Mouse (Mus musculus): ENCODE results near the gene Eif5a2. TPM values are rescaled to one million over a fixed set of nuclear protein-coding genes. Genes with fewer than 3 reads are reported as not detected.
"Not testable (repeated sequence)": the region's sequence is repeated elsewhere in the genome, so short reads cannot be mapped to it uniquely, and the experiment has no call there.

Eif5a2 gene
- polyA plus RNA-seq (2015; fragmentation: Nextera tagmentation; extraction: Ambion mirVana) = 7.4 and 8.0 TPM in 2 replicates

DNA sequence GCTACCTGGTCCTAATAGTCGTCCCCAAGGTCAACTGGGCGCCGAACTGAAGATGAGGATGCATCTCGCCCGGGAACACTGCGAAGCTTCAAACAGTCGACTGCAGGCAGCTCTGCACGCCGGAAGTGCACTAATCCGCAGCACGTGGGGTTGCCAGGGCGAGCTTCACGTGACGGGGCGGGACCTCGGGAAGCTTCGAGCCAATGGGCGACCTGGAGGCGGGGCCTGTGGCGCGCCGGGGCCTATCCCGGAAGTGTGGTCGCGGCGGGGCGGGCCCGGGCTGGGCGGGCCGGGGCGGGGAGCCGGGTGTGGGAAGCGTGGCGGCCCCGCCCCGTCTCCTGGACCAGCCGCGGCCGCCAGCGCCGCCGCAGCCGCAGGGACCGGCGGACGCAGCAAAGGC is at the start of gene Eif5a2:
Gene Eif5a2 (plus strand): TSS at position 283 of the 400 bp plus-strand sequence.
- 3% methylated on average over 46 of the region's 46 CpGs for WGBS
- ATAC-seq (replicated peaks; ENCODE audit: low FRiP score) = peak; percentile 99
- Histone ChIP-seq H3K4me2 (peak within 1 kb of the TSS; percentile 99), H3K4me1 (peaks cover 12% of the 10 kb centered on the region), H3K9ac (peak within 1 kb of the TSS; percentile 80), H3K9me3 (replicated peaks) (no peaks in the 10 kb centered on the region), H3K36me3 (no peaks in the 10 kb centered on the region), H3K27me3 (no peaks in the 10 kb centered on the region), H3K4me3 (replicated peaks) (peak within 1 kb of the TSS; percentile 65), H3K27ac (no peak within 1 kb of the TSS)

DNA sequence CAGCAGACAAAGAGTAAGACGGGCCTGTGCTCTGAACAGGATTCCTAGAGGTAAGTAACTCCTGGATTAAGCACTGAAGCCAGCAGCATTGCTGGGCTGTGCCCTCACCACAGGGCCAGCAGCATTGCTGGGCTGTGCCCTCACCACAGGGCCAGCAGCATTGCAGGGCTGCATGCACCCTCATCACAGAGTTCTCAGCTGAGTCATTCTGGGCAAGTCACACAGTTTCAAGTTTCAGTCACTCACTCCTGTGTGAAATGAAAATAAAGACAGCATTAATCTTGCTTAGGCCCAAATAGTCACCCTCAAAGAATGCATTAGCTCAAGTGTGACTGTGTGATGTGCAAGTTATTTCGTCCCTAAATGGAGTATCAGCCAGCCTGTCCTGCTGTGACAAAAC is 46.4 kb upstream of the Eif5a2 start:
- ATAC-seq (replicated peaks; ENCODE audit: low FRiP score) = peak; percentile 66; the same call in 1 of the 2 replicates
- 50% methylated on average over 2 of the region's 2 CpGs for WGBS

DNA sequence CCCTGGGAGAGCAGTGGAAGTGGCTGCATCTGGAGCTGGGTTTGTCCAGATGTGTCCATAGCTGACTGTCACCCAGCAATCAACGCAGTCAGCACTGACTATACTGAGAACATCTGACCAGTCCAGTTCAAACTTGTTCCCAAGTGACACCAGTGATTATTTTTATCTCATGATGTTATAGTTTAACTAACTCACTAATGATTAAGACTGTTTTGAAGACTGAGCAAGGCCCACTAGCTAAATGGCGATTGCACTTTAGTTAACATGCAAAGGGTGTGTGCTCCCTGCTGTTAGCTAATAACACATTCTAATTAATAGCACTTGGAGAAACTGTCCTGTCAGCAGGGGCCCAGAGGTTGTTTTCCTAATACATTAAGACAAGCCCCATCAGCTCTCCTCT is 44.1 kb upstream of the Eif5a2 start:
- peak; percentile 79 for ATAC-seq (replicated peaks; ENCODE audit: low FRiP score)
- Histone ChIP-seq H3K36me3 (no peaks in the 10 kb centered on the region), H3K9me3 (replicated peaks) (no peaks in the 10 kb centered on the region), H3K4me1 (peaks cover 15% of the 10 kb centered on the region; the same call in 1 of the 2 replicates), H3K9ac (no peak overlapping the region), H3K27ac (peak overlapping the region; percentile 75), H3K27me3 (no peaks in the 10 kb centered on the region), H3K4me3 (replicated peaks) (no peak overlapping the region), H3K4me2 (no peak overlapping the region)
- WGBS = 51% methylated on average over 2 of the region's 2 CpGs

More for the DNA sequence above, 46.4 kb upstream of the Eif5a2 start:
- Histone ChIP-seq H3K4me1 (0 out of 2 replicates have a peak, but pooled peaks cover 7% of the 10 kb centered on the region), H3K27ac (no peak overlapping the region), H3K9me3 (replicated peaks) (no peaks in the 10 kb centered on the region), H3K27me3 (no peaks in the 10 kb centered on the region), H3K4me3 (replicated peaks) (no peak overlapping the region), H3K4me2 (no peak overlapping the region), H3K9ac (no peak overlapping the region), H3K36me3 (no peaks in the 10 kb centered on the region)

DNA sequence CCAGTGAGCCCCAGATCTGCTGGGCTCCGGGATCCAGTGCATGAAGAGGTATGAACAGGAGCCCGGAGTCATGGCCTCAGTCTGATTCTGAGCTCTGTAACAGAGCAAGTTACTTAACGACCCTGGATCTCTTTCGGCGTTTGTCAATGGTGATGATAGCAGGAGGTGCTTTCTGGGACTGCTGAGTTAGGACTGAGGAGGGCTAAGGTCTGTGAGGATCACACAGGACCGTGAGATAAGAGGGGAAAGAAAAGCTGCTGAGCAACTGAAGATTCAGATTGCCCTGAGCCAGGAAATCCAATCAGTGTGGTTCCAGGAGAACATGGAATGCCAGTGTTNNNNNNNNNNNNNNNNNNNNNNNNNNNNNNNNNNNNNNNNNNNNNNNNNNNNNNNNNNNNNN is 40.7 kb upstream of the Eif5a2 start:
- WGBS = 34% methylated on average over 6 of the region's 6 CpGs
- Histone ChIP-seq H3K4me3 (replicated peaks) (no peak overlapping the region), H3K4me1 (peaks cover 15% of the 10 kb centered on the region; the same call in 1 of the 2 replicates), H3K9me3 (replicated peaks) (no peaks in the 10 kb centered on the region), H3K36me3 (no peaks in the 10 kb centered on the region), H3K4me2 (no peak overlapping the region), H3K27me3 (no peaks in the 10 kb centered on the region), H3K9ac (no peak overlapping the region), H3K27ac (no peak overlapping the region)
- no peak for ATAC-seq (replicated peaks; ENCODE audit: low FRiP score)

DNA sequence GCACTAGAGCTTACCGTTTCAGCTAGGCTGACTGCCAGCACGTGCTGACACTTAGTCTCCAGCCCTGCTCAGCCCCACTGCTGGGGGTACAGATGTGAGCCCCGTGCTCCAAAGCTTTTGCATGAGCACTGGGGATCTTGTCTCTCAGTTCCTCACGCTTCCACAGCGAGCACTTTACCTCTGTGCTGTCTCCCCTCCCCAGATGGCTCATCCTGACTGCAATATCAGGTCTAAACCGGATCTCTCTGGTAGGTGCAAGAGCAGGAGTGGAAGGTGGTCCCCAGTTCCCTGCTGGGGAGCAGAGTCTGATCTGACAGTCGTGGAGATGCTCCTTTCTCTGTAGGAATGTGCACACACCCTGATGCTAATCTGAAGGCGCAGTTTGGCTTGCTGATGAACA is 37.8 kb upstream of the Eif5a2 start:
- WGBS = 43% methylated on average over 8 of the region's 8 CpGs
- Histone ChIP-seq H3K4me2 (no peak overlapping the region), H3K4me3 (replicated peaks) (no peak overlapping the region), H3K9ac (no peak overlapping the region), H3K27ac (no peak overlapping the region), H3K4me1 (peaks cover 8% of the 10 kb centered on the region; the same call in 1 of the 2 replicates), H3K36me3 (no peaks in the 10 kb centered on the region), H3K27me3 (no peaks in the 10 kb centered on the region), H3K9me3 (replicated peaks) (no peaks in the 10 kb centered on the region)
- no peak for ATAC-seq (replicated peaks; ENCODE audit: low FRiP score)

DNA sequence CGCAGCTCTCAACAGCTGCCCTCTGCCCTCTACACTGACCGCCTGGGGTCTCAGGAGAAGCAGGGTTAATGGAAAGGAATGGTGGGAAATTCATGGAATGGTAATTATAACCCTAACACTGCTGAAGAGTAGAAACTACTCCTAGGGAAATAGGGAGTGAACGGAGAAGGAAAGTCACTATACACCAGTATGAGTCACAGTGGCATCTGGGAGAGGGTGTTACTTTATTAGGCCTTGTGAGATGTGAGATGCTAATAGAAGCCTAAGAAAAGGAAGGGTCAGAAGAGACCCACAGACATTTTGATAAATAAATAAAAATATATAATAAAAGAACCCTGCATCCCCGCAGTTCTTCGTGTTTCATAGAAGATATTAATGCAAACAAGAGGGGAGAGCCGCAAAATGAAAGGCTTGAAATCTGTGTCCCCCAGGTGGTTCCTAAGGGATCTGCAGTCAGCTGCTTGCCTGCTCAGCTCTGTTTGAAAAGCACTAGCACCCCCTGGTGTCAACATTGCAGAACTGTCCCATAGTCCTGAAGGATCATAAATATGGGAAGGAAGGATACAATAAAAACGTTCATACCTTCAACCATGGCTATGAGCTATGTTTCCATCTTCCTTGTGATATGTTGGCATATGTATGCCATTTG is 35.1 kb upstream of the Eif5a2 start:
- Histone ChIP-seq H3K4me2 (no peak overlapping the region), H3K9ac (no peak overlapping the region), H3K4me1 (no peaks in the 10 kb centered on the region), H3K36me3 (no peaks in the 10 kb centered on the region), H3K27me3 (no peaks in the 10 kb centered on the region), H3K27ac (no peak overlapping the region), H3K4me3 (replicated peaks) (no peak overlapping the region), H3K9me3 (replicated peaks) (no peaks in the 10 kb centered on the region)
- peak; percentile 90 for ATAC-seq (replicated peaks; ENCODE audit: low FRiP score)
- WGBS = 31% methylated on average over 7 of the region's 7 CpGs

DNA sequence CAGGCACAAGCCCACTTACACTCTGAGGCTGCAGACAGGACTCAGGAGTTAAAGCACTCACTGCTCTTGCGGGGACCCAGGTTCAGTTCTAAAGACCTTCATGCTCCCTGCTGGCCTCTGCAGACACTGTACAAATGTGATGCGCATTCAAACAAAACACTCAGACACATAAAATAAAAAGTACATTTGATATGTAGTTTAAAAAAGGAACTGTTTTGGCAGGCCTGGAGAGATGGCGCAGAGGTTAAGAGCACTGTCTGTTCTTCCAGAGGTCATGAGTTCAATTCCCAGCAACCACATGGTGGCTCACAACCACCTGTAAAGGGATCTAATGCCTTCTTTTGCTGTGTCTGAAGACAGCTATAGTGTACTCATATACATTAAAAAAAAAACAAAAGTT is 32.9 kb upstream of the Eif5a2 start:
- 87% methylated on average over 3 of the region's 3 CpGs for WGBS
- Histone ChIP-seq H3K4me2 (no peak overlapping the region), H3K9ac (no peak overlapping the region), H3K36me3 (no peaks in the 10 kb centered on the region), H3K9me3 (replicated peaks) (no peaks in the 10 kb centered on the region), H3K27me3 (no peaks in the 10 kb centered on the region), H3K4me3 (replicated peaks) (no peak overlapping the region), H3K27ac (no peak overlapping the region), H3K4me1 (no peaks in the 10 kb centered on the region)
- ATAC-seq (replicated peaks; ENCODE audit: low FRiP score) = no peak

DNA sequence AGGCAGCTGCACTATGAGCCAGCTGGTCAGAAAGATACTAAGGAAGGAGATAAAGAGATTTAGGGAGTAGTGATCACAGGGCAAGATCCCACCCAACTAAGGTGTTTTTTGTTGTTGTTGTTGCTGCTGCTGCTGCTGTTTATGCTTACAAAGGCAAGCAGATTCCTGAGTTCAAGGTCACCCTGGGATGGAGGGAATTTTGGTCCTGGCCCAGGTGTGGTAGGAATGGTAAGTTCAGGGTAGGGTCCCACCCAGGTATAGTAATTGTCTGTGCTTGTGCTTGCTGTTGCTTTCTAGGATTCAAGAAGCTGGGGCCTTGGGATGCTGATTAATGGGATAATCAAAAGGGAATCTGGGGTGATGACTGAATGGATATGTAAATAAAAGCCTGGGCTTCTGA is 32.1 kb upstream of the Eif5a2 start:
- no peak overlapping the region for H3K4me2 ChIP-seq
- H3K9me3 ChIP-seq (replicated peaks) = no peaks in the 10 kb centered on the region
- no peak overlapping the region for H3K4me3 ChIP-seq (replicated peaks)
- ATAC-seq (replicated peaks; ENCODE audit: low FRiP score) = no peak
- H3K9ac ChIP-seq = no peak overlapping the region
- no peaks in the 10 kb centered on the region for H3K36me3 ChIP-seq
- H3K27me3 ChIP-seq = no peaks in the 10 kb centered on the region
- H3K27ac ChIP-seq = no peak overlapping the region
- no peaks in the 10 kb centered on the region for H3K4me1 ChIP-seq

DNA sequence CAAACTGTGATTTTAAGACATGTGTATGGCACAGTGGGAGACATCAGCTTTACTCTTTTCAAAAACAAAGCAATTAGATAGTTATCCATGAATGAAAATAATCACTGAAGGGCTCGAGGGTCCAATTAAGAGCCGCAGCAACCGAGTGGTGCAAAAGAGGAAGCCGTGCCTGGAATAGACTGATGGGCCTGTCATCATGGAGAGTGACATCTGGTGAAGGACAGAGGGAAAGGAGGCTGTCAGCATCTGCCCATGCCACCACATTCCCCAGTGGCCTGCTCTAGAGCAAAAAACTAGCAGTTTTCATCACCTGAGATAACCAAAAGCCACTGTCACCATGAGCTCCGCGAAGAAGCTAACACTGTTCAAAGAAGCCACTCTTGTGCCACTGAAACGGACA is 25.6 kb upstream of the Eif5a2 start:
- WGBS = 80% methylated on average over 7 of the region's 7 CpGs

DNA sequence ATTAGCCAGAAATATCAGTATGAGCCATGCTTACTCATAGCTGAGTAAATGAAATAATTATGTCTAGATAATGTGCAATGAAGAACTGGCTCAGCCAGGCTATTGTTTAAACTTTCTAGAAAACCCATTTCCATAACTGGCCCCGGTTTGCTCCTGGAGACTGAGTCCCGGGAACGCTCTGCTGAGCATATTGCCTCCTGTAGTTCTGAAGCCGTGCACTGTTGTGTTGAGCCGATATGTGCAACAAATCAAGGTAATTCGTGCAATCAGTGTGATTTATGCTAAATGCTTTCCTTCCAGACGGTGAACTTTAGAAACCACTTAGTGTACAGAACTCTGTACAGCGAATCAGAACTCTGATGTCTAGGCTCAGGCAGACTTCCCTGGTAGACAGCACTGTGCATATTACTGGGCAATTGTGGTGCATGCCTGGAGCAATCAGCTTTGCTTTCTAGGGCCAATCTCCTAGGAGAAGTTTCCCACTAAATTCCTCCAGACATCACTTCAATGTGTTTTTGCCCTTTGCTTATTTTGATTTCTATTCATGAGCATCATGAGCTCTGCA is 19.8 kb upstream of the Eif5a2 start:
- Histone ChIP-seq H3K4me3 (replicated peaks) (no peak overlapping the region), H3K9me3 (replicated peaks) (no peaks in the 10 kb centered on the region), H3K27ac (no peak overlapping the region), H3K4me2 (no peak overlapping the region), H3K36me3 (no peaks in the 10 kb centered on the region), H3K27me3 (no peaks in the 10 kb centered on the region), H3K9ac (no peak overlapping the region), H3K4me1 (no peaks in the 10 kb centered on the region)
- no peak for ATAC-seq (replicated peaks; ENCODE audit: low FRiP score)
- WGBS = 36% methylated on average over 8 of the region's 8 CpGs

More for the DNA sequence above, 25.6 kb upstream of the Eif5a2 start:
- Histone ChIP-seq H3K4me3 (replicated peaks) (no peak overlapping the region), H3K9ac (no peak overlapping the region), H3K9me3 (replicated peaks) (no peaks in the 10 kb centered on the region), H3K4me2 (no peak overlapping the region), H3K27ac (no peak overlapping the region), H3K36me3 (no peaks in the 10 kb centered on the region), H3K4me1 (no peaks in the 10 kb centered on the region), H3K27me3 (no peaks in the 10 kb centered on the region)
- ATAC-seq (replicated peaks; ENCODE audit: low FRiP score) = no peak

DNA sequence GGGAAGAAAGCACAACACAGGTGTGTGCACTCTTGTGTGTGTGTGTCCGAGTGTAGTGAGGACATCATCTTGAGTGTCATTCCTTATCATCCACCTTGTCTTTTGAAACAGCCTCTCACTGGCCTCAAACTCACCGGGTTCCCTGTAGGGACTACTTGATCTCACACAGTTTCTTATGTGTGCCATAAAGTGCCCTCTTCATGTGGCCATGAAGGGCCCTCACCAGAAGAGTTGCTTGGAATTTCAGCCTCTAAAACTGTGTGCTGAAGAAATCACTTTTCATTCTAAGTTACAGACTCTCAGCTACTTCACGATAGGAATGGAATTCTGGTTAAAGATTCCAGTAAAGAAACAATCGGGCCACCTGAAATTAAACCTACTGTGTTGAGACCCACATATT is 14.1 kb upstream of the Eif5a2 start:
- H3K36me3 ChIP-seq = no peaks in the 10 kb centered on the region
- no peak overlapping the region for H3K4me2 ChIP-seq
- no peaks in the 10 kb centered on the region for H3K27me3 ChIP-seq
- ATAC-seq (replicated peaks; ENCODE audit: low FRiP score) = no peak
- no peak overlapping the region for H3K4me3 ChIP-seq (replicated peaks)
- 0 out of 2 replicates have a peak, but pooled peaks cover 5% of the 10 kb centered on the region for H3K9me3 ChIP-seq (replicated peaks)
- no peaks in the 10 kb centered on the region for H3K4me1 ChIP-seq
- no peak overlapping the region for H3K27ac ChIP-seq
- H3K9ac ChIP-seq = no peak overlapping the region
- 87% methylated on average over 4 of the region's 4 CpGs for WGBS

DNA sequence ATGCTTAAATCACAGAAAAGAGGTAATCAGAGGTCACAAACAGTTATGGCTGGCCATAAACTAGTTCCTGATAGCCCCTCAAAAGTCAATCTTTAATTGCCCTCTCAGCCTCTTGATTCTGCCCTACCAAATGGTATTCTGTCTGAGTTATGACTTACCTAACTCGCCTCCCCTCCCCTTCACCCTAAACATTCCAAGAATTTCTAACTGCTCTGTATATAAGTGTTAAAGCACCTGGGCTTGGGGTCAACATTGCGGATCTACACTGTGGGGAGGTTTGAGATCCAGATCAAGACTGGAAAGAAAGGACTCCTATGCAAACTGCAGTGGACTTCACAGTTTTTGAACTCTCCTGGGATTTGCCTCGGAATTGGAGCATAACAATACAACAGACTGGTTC is 12.9 kb upstream of the Eif5a2 start:
- Histone ChIP-seq H3K4me2 (no peak overlapping the region), H3K36me3 (no peaks in the 10 kb centered on the region), H3K9ac (no peak overlapping the region), H3K4me1 (no peaks in the 10 kb centered on the region), H3K9me3 (replicated peaks) (0 out of 2 replicates have a peak, but pooled peaks cover 5% of the 10 kb centered on the region), H3K27me3 (no peaks in the 10 kb centered on the region), H3K27ac (no peak overlapping the region), H3K4me3 (replicated peaks) (no peak overlapping the region)
- 61% methylated on average over 3 of the region's 3 CpGs for WGBS
- no peak for ATAC-seq (replicated peaks; ENCODE audit: low FRiP score)

DNA sequence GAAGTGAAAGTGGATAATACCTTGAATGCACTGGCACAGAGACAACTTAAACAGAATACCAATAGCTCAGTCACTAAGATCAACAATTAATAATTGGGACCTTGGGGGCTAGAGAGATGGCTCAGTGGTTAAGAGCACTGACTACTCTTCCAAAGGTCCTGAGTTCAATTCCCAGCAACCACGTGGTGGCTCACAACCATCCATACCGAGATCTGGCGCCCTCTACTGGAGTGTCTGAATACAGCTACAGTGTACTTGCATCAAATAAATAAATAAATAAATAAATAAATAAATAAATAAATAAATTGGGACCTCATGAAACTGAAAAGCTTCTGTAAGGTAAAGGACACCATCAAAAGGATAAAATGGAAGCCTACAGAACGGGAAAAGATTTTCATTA is 8.2 kb upstream of the Eif5a2 start:
- not testable (repeated sequence) for H3K9ac ChIP-seq; H3K4me1 ChIP-seq; H3K9me3 ChIP-seq (replicated peaks); H3K4me3 ChIP-seq (replicated peaks); H3K36me3 ChIP-seq; H3K27ac ChIP-seq; ATAC-seq (replicated peaks; ENCODE audit: low FRiP score); H3K27me3 ChIP-seq; H3K4me2 ChIP-seq
- 75% methylated on average over 4 of the region's 4 CpGs for WGBS

Data from kidney, embryonic 15.5 days (tissue).